Mouse (Mus musculus): ENCODE results near the gene Vps16.

DNA sequence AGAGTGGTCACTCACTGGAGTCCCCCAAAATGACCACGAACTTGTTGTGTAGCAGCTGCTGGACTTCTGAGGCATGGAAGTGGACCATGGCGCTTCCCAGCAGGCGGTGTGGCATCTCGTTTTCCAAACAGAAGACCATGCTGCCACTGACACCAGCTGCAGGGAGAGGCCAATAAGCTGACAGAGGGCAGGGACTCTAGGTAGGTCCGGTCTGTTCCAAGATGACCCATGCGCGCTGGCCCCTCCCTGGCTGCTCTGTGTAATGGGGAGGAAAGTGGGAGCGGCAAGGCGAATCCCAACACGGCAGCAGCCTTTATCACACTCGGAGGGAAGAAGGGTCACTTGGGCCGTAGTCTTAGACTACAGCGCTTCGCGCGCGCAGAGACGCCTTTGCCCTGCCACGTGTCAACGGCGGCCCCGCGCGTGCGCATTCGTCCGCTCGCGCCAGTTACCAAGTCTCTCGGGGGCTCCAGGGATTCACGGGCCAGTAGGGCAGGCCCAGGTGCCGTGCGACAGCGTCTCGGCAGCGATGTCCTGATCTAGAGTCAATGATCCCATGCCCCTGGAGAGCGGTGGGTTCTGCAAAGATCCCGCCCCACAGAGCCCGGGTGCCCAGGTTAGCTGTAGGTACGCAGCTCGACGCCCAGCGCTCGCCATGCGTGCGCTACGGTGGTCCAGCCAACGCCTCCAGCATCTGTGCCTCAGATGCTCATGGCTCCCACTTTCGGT lies 578 bp upstream of the Vps16 start:
- TF ChIP-seq TAL1 (IDR thresholded peaks at IDR 0.05; ENCODE audit: low read length) (no peak), GATA1 (IDR thresholded peaks at IDR 0.05; ENCODE audit: low read length) (no peak)

Measured in erythroblast, embryonic 14.5 days (primary cell).